Mouse (Mus musculus): ENCODE data around the gene Psen2. TPM values are rescaled to one million over a fixed set of nuclear protein-coding genes. Genes with fewer than 3 reads are reported as not detected.
A peak's percentile ranks its signal among the peaks of the same experiment; 100 is the strongest.

The Psen2 gene
- 93.6 and 101 TPM in 2 replicates for polyA plus RNA-seq (2012; rRNA removed)

DNA sequence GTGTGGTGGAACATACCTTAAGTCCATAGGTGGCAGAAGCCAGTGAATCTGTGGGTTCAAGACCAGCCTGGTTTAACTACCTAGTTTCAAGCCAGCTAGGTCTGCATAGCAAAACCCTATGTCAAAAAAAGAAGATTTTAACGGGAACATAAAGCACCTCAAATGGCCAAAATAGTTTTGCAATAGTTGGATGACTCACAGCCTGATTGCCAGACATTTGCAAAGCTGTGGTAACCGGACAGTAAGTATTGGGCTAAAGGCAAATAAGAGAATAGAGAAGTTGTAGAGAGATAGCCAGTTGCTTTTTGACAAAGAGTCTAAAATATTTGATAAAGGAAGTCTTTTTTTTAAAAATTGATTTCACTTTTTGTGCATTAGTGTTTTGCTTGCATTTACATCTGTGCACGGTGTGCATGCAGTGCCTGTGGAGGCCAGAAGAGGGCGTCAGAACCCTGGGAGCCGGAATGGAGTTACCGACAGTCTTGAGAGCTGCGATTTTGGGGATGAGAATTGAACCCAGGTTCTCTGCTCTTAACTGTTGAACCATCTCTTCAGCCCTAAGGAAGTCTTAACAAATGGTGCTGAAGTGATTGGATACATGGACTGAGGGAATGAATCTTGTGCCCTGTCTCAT is at the start of gene Psen2:
Gene Psen2, minus strand, starts transcription at position 75 of the 634 bp plus-strand sequence.
- DNase-seq (ENCODE audit: low read depth in 1 of 2, low spot score in 2 of 2) = no peak
- Histone ChIP-seq H3K4me1 (ENCODE audit: control insufficient read depth, insufficient read depth, insufficient read length) (no peaks in the 10 kb centered on the region), H3K36me3 (ENCODE audit: control insufficient read depth, insufficient read depth, low read length) (no peaks in the 10 kb centered on the region), H3K27me3 (ENCODE audit: control insufficient read depth, insufficient read depth, low read length) (no peaks in the 10 kb centered on the region), H3K27ac (ENCODE audit: insufficient read depth, low read length) (no peak within 1 kb of the TSS), H3K4me3 (ENCODE audit: extremely low read depth, insufficient read depth, insufficient read length) (no peak within 1 kb of the TSS)
- TF ChIP-seq POLR2A (IDR thresholded peaks at IDR 0.05; ENCODE audit: low read depth, low read length) (no peak), CTCF (IDR thresholded peaks at IDR 0.05; ENCODE audit: extremely low read depth, insufficient read depth, insufficient read length, insufficient replicate concordance) (peak; percentile 49; the same call in 1 of the 2 replicates)
- 37% methylated on average over 7 of the region's 7 CpGs for WGBS

DNA sequence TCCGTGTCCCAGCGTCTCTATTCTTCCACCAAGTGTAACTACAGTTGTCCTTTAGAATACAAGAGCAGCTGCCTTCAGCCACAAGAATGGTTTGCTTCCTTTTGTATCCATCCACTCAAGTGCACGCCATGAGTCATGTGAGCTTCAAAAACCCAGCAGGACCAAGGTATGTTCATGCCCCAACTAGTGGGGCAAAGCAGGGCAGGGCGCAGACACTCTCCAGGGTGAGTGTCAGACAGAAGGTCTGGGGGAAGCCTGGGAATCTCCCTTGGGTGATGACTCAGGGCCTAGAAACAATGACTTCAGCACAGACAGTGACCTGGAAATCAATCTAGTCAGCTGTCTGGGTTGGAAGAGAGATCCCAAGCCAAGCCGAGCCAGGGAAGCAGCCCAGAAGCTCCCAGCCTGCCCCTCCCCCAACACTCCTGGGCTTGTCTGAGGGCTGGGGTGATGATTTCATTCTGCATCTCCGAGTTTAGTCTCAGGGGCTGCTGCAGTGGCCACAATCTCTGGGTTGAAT is 49.6 kb upstream of the Psen2 start:
- no peak for DNase-seq (ENCODE audit: low read depth in 1 of 2, low spot score in 2 of 2)
- H3K27ac ChIP-seq (ENCODE audit: insufficient read depth, low read length) = no peak overlapping the region
- TF ChIP-seq CTCF (IDR thresholded peaks at IDR 0.05; ENCODE audit: extremely low read depth, insufficient read depth, insufficient read length, insufficient replicate concordance) (no peak), POLR2A (IDR thresholded peaks at IDR 0.05; ENCODE audit: low read depth, low read length) (no peak)
- H3K4me3 ChIP-seq (ENCODE audit: extremely low read depth, insufficient read depth, insufficient read length) = no peak overlapping the region
- WGBS = 76% methylated on average over 6 of the region's 6 CpGs
- no peaks in the 10 kb centered on the region for H3K36me3 ChIP-seq (ENCODE audit: control insufficient read depth, insufficient read depth, low read length)
- peaks cover 4% of the 10 kb centered on the region; the same call in 1 of the 2 replicates for H3K4me1 ChIP-seq (ENCODE audit: control insufficient read depth, insufficient read depth, insufficient read length)
- H3K27me3 ChIP-seq (ENCODE audit: control insufficient read depth, insufficient read depth, low read length) = no peaks in the 10 kb centered on the region

DNA sequence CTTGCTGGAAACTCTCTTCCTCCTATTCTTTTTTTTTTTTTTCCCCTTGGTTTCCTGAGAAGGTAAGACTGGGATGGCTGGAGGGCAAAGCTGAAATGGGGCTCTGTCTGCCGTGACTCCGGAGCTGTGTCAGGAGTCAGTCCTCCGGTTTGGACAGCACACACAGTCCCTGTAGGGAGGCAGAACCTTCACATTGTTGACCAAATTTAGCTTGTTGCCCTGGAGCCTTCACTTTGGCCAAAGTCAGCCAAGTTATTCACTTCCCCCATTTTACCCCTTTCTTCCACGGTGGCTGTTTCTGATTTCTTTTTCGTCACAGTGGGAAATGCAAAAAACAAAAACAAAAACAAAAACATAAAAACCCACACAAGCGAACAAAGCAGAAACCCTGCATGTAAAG is 49.0 kb upstream of the Psen2 start:
- H3K4me1 ChIP-seq (ENCODE audit: control insufficient read depth, insufficient read depth, insufficient read length) = peaks cover 4% of the 10 kb centered on the region; the same call in 1 of the 2 replicates
- H3K36me3 ChIP-seq (ENCODE audit: control insufficient read depth, insufficient read depth, low read length) = no peaks in the 10 kb centered on the region
- no peak overlapping the region for H3K4me3 ChIP-seq (ENCODE audit: extremely low read depth, insufficient read depth, insufficient read length)
- DNase-seq (ENCODE audit: low read depth in 1 of 2, low spot score in 2 of 2) = no peak
- TF ChIP-seq POLR2A (IDR thresholded peaks at IDR 0.05; ENCODE audit: low read depth, low read length) (no peak), CTCF (IDR thresholded peaks at IDR 0.05; ENCODE audit: extremely low read depth, insufficient read depth, insufficient read length, insufficient replicate concordance) (no peak)
- no peaks in the 10 kb centered on the region for H3K27me3 ChIP-seq (ENCODE audit: control insufficient read depth, insufficient read depth, low read length)
- 81% methylated on average over 6 of the region's 6 CpGs for WGBS
- no peak overlapping the region for H3K27ac ChIP-seq (ENCODE audit: insufficient read depth, low read length)

DNA sequence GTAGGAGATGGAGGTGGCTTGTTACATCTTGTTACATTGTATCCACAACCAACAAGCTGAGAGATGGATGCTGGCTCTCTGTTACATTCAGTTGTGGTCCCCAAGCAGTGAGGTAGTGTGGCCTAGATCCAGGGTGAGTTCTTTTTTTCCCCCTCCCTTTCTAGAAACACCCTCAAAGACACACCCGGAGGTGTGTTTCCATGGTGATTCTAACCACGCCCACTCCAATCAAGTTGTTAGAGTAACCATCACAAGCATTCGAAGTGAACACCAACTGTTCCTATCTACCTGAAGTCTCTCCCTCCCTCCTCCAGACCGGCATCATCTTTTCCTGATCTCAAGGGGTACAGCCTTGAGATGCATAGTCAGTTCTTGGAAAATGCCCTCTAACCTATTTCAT is 45.7 kb upstream of the Psen2 start:
- WGBS = 76% methylated on average over 4 of the region's 4 CpGs
- no peak for TF ChIP-seq CTCF (IDR thresholded peaks at IDR 0.05; ENCODE audit: extremely low read depth, insufficient read depth, insufficient read length, insufficient replicate concordance)
- no peak for TF ChIP-seq POLR2A (IDR thresholded peaks at IDR 0.05; ENCODE audit: low read depth, low read length)
- Histone ChIP-seq H3K36me3 (ENCODE audit: control insufficient read depth, insufficient read depth, low read length) (no peaks in the 10 kb centered on the region), H3K27me3 (ENCODE audit: control insufficient read depth, insufficient read depth, low read length) (no peaks in the 10 kb centered on the region), H3K4me1 (ENCODE audit: control insufficient read depth, insufficient read depth, insufficient read length) (peaks cover 3% of the 10 kb centered on the region; the same call in 1 of the 2 replicates), H3K27ac (ENCODE audit: insufficient read depth, low read length) (no peak overlapping the region), H3K4me3 (ENCODE audit: extremely low read depth, insufficient read depth, insufficient read length) (no peak overlapping the region)
- DNase-seq (ENCODE audit: low read depth in 1 of 2, low spot score in 2 of 2) = no peak

- Histone ChIP-seq H3K27ac (ENCODE audit: insufficient read depth, low read length) (no peak overlapping the region), H3K4me3 (ENCODE audit: extremely low read depth, insufficient read depth, insufficient read length) (no peak overlapping the region), H3K4me1 (ENCODE audit: control insufficient read depth, insufficient read depth, insufficient read length) (no peaks in the 10 kb centered on the region; the same call in 1 of the 2 replicates), H3K36me3 (ENCODE audit: control insufficient read depth, insufficient read depth, low read length) (no peaks in the 10 kb centered on the region), H3K27me3 (ENCODE audit: control insufficient read depth, insufficient read depth, low read length) (no peaks in the 10 kb centered on the region)
- no peak for DNase-seq (ENCODE audit: low read depth in 1 of 2, low spot score in 2 of 2)
- WGBS = 57% methylated on average over 2 of the region's 2 CpGs
- TF ChIP-seq CTCF (IDR thresholded peaks at IDR 0.05; ENCODE audit: extremely low read depth, insufficient read depth, insufficient read length, insufficient replicate concordance) (no peak), POLR2A (IDR thresholded peaks at IDR 0.05; ENCODE audit: low read depth, low read length) (no peak)
Measured at GRCm38 (mm10) chr1:180307661-180308060, 44.4 kb upstream of the Psen2 start.

DNA sequence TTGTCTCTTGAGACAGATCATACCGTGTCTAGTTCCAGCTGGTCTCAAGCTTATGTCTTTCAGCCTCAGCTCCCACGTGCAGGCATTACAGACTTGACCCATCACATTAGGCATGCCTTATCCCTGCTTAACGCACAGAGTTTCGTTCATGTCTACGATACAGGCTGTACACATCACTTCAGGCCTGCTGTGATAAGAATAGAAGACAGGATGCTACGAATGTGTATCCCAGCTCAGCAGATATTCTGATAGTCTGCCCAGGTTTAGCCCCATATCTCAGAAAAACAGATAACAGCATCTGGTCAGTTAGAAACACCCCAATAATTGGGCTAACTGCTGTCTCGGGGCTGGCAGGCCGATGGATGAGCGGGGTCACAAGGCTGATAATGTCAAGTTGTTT is 43.7 kb upstream of the Psen2 start:
- TF ChIP-seq POLR2A (IDR thresholded peaks at IDR 0.05; ENCODE audit: low read depth, low read length) = no peak
- TF ChIP-seq CTCF (IDR thresholded peaks at IDR 0.05; ENCODE audit: extremely low read depth, insufficient read depth, insufficient read length, insufficient replicate concordance) = no peak
- no peaks in the 10 kb centered on the region; the same call in 1 of the 2 replicates for H3K4me1 ChIP-seq (ENCODE audit: control insufficient read depth, insufficient read depth, insufficient read length)
- no peaks in the 10 kb centered on the region for H3K36me3 ChIP-seq (ENCODE audit: control insufficient read depth, insufficient read depth, low read length)
- H3K27me3 ChIP-seq (ENCODE audit: control insufficient read depth, insufficient read depth, low read length) = no peaks in the 10 kb centered on the region
- 81% methylated on average over 9 of the region's 9 CpGs for WGBS
- H3K27ac ChIP-seq (ENCODE audit: insufficient read depth, low read length) = no peak overlapping the region
- DNase-seq (ENCODE audit: low read depth in 1 of 2, low spot score in 2 of 2) = no peak
- no peak overlapping the region for H3K4me3 ChIP-seq (ENCODE audit: extremely low read depth, insufficient read depth, insufficient read length)

DNA sequence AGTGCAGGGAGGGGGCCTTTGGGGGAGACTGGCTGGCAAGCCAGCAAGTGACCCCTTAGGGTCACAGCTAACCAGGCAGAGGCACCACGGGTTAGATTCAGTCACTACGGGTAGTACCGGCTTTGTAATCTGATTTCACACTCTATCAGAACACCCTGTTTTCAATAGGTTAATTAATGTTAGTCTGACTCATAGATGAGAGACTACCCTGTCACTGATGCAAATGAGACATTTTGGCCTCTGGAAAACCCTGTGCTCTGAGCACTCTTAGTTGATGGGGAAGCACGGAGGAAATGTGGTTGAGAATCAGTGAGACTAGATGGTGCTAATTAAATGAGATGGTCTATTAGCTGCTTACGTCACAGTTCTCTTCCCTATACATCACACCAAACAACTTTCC is 40.4 kb upstream of the Psen2 start:
- no peaks in the 10 kb centered on the region for H3K27me3 ChIP-seq (ENCODE audit: control insufficient read depth, insufficient read depth, low read length)
- H3K4me1 ChIP-seq (ENCODE audit: control insufficient read depth, insufficient read depth, insufficient read length) = peaks cover 2% of the 10 kb centered on the region; the same call in 1 of the 2 replicates
- H3K27ac ChIP-seq (ENCODE audit: insufficient read depth, low read length) = no peak overlapping the region
- DNase-seq (ENCODE audit: low read depth in 1 of 2, low spot score in 2 of 2) = no peak
- no peak overlapping the region for H3K4me3 ChIP-seq (ENCODE audit: extremely low read depth, insufficient read depth, insufficient read length)
- H3K36me3 ChIP-seq (ENCODE audit: control insufficient read depth, insufficient read depth, low read length) = no peaks in the 10 kb centered on the region
- WGBS = 79% methylated on average over 5 of the region's 5 CpGs
- TF ChIP-seq CTCF (IDR thresholded peaks at IDR 0.05; ENCODE audit: extremely low read depth, insufficient read depth, insufficient read length, insufficient replicate concordance) (no peak), POLR2A (IDR thresholded peaks at IDR 0.05; ENCODE audit: low read depth, low read length) (no peak)

Data from spleen, adult 2 months (tissue).